Mouse (Mus musculus): Measurements from ENCODE around the gene Magi2. TPM values are rescaled to one million over a fixed set of nuclear protein-coding genes. Genes with fewer than 3 reads are reported as not detected.

Magi2 gene
- polyA plus RNA-seq, 1 experiment from 2014 or later = 3.0 TPM

- H3K9me3 ChIP-seq (replicated peaks; ENCODE audit: control insufficient read depth, low read length) = no peaks in the 10 kb centered on the region
- 48% methylated on average over 3 of the region's 3 CpGs for WGBS
- H3K27ac ChIP-seq (replicated peaks; ENCODE audit: low read depth, low read length) = no peak overlapping the region
- no peak overlapping the region for H3K4me3 ChIP-seq (ENCODE audit: low read depth, low read length)
- peak; percentile 74 for DNase-seq (ENCODE audit: low spot score)
- no peak overlapping the region for H3K9ac ChIP-seq (replicated peaks; ENCODE audit: low read length)
- H3K27me3 ChIP-seq (ENCODE audit: control insufficient read depth, insufficient read depth, low read length) = no peaks in the 10 kb centered on the region
- H3K4me1 ChIP-seq (ENCODE audit: control insufficient read depth, insufficient read depth, low read length) = no peaks in the 10 kb centered on the region
- no peaks in the 10 kb centered on the region for H3K36me3 ChIP-seq (replicated peaks; ENCODE audit: control insufficient read depth, insufficient read depth, low read depth, low read length)
- no peak overlapping the region for H3K4me2 ChIP-seq (ENCODE audit: low read depth, low read length)
- no peak for ATAC-seq (replicated peaks; ENCODE audit: insufficient number of reproducible peaks, low FRiP score, low TSS enrichment, low read depth)
Observed at GRCm38 (mm10) chr5:20153359-20154125, 926.7 kb downstream of the Magi2 start.

- H3K36me3 ChIP-seq (replicated peaks; ENCODE audit: control insufficient read depth, insufficient read depth, low read depth, low read length) = no peaks in the 10 kb centered on the region
- H3K9me3 ChIP-seq (replicated peaks; ENCODE audit: control insufficient read depth, low read length) = no peaks in the 10 kb centered on the region
- no peak overlapping the region for H3K27ac ChIP-seq (replicated peaks; ENCODE audit: low read depth, low read length)
- no peak overlapping the region for H3K4me3 ChIP-seq (ENCODE audit: low read depth, low read length)
- H3K27me3 ChIP-seq (ENCODE audit: control insufficient read depth, insufficient read depth, low read length) = no peaks in the 10 kb centered on the region
- no peak for DNase-seq (ENCODE audit: low spot score)
- no peak for ATAC-seq (replicated peaks; ENCODE audit: insufficient number of reproducible peaks, low FRiP score, low TSS enrichment, low read depth)
- H3K4me1 ChIP-seq (ENCODE audit: control insufficient read depth, insufficient read depth, low read length) = no peaks in the 10 kb centered on the region
- WGBS = 34% methylated on average over 5 of the region's 5 CpGs
- no peak overlapping the region for H3K9ac ChIP-seq (replicated peaks; ENCODE audit: low read length)
- no peak overlapping the region for H3K4me2 ChIP-seq (ENCODE audit: low read depth, low read length)
Observed at GRCm38 (mm10) chr5:20196765-20197164, 969.9 kb downstream of the Magi2 start.

DNA sequence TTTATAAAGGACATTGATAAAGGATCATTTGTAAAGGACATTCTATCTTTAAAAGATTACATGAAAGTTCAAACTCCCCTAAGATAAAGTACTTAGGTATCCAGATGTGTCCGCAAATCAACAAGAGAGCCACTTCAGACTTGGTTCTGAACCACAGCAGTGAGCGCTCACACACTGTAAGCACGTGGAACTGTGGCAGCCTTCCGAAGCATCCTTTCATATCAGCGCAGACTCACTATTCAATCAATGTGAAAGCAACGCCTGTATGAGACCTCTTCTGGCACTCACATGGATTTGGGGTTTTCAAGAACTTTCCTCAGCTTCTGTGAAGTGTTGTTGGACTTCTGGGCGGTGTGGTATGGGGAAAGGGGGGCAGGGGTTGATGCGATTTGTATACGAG lies 970.6 kb downstream of the Magi2 start:
- H3K36me3 ChIP-seq (replicated peaks; ENCODE audit: control insufficient read depth, insufficient read depth, low read depth, low read length) = no peaks in the 10 kb centered on the region
- H3K9ac ChIP-seq (replicated peaks; ENCODE audit: low read length) = no peak overlapping the region
- H3K4me2 ChIP-seq (ENCODE audit: low read depth, low read length) = no peak overlapping the region
- no peak for DNase-seq (ENCODE audit: low spot score)
- no peaks in the 10 kb centered on the region for H3K4me1 ChIP-seq (ENCODE audit: control insufficient read depth, insufficient read depth, low read length)
- H3K4me3 ChIP-seq (ENCODE audit: low read depth, low read length) = no peak overlapping the region
- 83% methylated on average over 9 of the region's 9 CpGs for WGBS
- H3K27ac ChIP-seq (replicated peaks; ENCODE audit: low read depth, low read length) = no peak overlapping the region
- no peak for ATAC-seq (replicated peaks; ENCODE audit: insufficient number of reproducible peaks, low FRiP score, low TSS enrichment, low read depth)
- H3K27me3 ChIP-seq (ENCODE audit: control insufficient read depth, insufficient read depth, low read length) = no peaks in the 10 kb centered on the region
- no peaks in the 10 kb centered on the region for H3K9me3 ChIP-seq (replicated peaks; ENCODE audit: control insufficient read depth, low read length)

DNA sequence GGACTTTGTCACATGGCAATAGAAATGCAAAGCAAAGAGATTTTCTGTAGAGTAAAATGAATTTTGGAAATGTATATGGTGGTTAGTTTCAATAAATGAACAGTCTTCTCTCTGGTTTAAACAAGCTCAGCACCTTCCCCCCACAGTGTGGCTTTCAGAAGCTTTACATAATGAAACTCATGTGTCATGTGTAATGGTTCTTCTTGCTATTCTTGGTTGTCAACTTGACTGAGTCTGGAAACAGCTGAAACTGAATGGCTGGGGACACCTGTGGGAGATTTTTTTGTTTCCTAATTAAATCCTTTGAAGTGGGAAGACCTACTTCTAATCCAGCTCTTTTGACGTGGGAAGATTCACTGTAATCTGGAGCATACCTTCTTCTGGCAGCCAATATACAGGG lies 974.5 kb downstream of the Magi2 start:
- WGBS = 81% methylated on average over 1 of the region's 1 CpGs

DNA sequence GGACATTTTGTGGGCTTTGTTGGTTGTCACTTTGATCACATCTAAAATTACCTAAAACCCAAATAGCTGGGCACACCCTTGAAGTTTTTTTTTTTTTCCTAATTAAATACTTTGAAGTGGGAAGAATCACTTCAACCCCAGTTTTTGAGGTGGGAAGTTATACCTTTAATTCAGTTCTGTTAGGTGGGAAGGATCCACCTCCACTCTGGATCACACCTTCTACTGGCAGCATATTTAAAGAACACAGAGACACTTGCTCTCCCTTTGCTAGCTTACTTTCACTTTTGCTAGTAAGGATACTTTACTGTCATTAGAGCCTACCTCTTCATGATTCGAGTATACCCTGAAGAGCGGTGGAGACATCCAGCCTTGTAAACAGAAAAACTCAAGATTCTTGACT lies 981.3 kb downstream of the Magi2 start:
- Histone ChIP-seq H3K27ac (replicated peaks; ENCODE audit: low read depth, low read length) (no peak overlapping the region), H3K4me3 (ENCODE audit: low read depth, low read length) (no peak overlapping the region), H3K36me3 (replicated peaks; ENCODE audit: control insufficient read depth, insufficient read depth, low read depth, low read length) (no peaks in the 10 kb centered on the region), H3K9me3 (replicated peaks; ENCODE audit: control insufficient read depth, low read length) (no peaks in the 10 kb centered on the region), H3K4me2 (ENCODE audit: low read depth, low read length) (no peak overlapping the region), H3K9ac (replicated peaks; ENCODE audit: low read length) (no peak overlapping the region), H3K27me3 (ENCODE audit: control insufficient read depth, insufficient read depth, low read length) (no peaks in the 10 kb centered on the region), H3K4me1 (ENCODE audit: control insufficient read depth, insufficient read depth, low read length) (no peaks in the 10 kb centered on the region)
- 91% methylated on average over 2 of the region's 2 CpGs for WGBS
- ATAC-seq (replicated peaks; ENCODE audit: insufficient number of reproducible peaks, low FRiP score, low TSS enrichment, low read depth) (no peak), DNase-seq (ENCODE audit: low spot score) (no peak)

More for the DNA sequence above, 974.5 kb downstream of the Magi2 start:
- Histone ChIP-seq H3K9ac (replicated peaks; ENCODE audit: low read length) (no peak overlapping the region), H3K4me2 (ENCODE audit: low read depth, low read length) (no peak overlapping the region), H3K27ac (replicated peaks; ENCODE audit: low read depth, low read length) (no peak overlapping the region), H3K4me1 (ENCODE audit: control insufficient read depth, insufficient read depth, low read length) (no peaks in the 10 kb centered on the region), H3K27me3 (ENCODE audit: control insufficient read depth, insufficient read depth, low read length) (no peaks in the 10 kb centered on the region), H3K36me3 (replicated peaks; ENCODE audit: control insufficient read depth, insufficient read depth, low read depth, low read length) (no peaks in the 10 kb centered on the region), H3K9me3 (replicated peaks; ENCODE audit: control insufficient read depth, low read length) (no peaks in the 10 kb centered on the region), H3K4me3 (ENCODE audit: low read depth, low read length) (no peak overlapping the region)
- DNase-seq (ENCODE audit: low spot score) (no peak), ATAC-seq (replicated peaks; ENCODE audit: insufficient number of reproducible peaks, low FRiP score, low TSS enrichment, low read depth) (no peak)

DNA sequence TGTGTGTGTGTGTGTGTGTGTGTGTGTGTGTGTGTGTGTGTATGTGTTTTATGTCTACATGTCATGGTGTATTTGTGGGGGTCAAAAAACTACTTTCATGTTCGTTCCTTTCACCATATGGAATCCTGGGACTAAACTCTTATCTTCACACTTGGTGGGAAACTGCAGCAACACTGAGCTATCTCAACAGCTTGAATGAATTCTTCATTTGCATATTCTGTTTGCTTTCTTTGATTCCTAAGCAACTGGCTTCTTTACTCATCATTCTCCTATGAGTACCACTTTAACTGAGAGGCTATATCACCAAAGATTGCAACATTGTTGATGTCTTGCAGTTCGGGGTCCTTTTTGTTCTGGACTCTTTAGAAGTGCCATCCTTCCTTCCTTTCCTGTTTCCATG lies 986.5 kb downstream of the Magi2 start:
- 83% methylated on average over 2 of the region's 2 CpGs for WGBS
- no peak for ATAC-seq (replicated peaks; ENCODE audit: insufficient number of reproducible peaks, low FRiP score, low TSS enrichment, low read depth)

DNA sequence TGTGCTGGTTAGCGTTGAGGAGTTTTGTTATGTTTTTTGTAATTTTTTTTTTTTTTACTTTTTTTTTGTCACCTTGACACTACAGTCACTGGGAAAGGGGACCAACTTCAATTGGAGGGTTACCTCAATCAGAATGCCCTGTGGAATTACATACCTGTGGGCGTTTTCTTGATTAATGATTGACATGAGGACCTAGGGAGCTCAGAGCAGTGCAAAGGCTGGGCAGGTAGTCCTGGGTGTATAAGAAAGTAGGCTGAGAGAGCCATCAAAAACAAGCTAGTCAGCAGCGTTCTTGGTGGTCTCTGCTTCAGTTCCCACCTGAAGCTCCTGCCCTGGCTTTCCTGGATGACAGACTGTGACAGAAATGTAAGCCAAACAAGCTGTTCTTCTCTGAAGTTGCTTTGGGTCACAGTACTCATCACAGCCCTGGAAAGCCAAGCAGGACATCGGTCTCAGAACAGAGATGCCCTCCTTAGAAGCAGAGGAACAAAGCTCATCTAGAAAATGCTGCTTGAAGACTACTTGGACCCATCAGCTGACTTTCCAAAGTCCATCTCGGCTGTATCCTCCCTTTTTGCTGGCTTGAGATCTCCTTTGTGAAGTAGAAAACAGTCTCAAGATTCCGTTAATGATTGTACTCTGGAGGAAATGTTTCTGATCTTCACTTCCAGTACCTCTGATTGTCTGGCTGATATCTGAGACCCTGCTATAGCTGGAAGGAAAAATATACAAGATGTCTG lies 999.8 kb downstream of the Magi2 start:
- no peaks in the 10 kb centered on the region for H3K36me3 ChIP-seq (replicated peaks; ENCODE audit: control insufficient read depth, insufficient read depth, low read depth, low read length)
- H3K4me3 ChIP-seq (ENCODE audit: low read depth, low read length) = no peak overlapping the region
- ATAC-seq (replicated peaks; ENCODE audit: insufficient number of reproducible peaks, low FRiP score, low TSS enrichment, low read depth) (no peak), DNase-seq (ENCODE audit: low spot score) (no peak)
- H3K9ac ChIP-seq (replicated peaks; ENCODE audit: low read length) = no peak overlapping the region
- no peak overlapping the region for H3K27ac ChIP-seq (replicated peaks; ENCODE audit: low read depth, low read length)
- no peaks in the 10 kb centered on the region for H3K9me3 ChIP-seq (replicated peaks; ENCODE audit: control insufficient read depth, low read length)
- H3K4me2 ChIP-seq (ENCODE audit: low read depth, low read length) = no peak overlapping the region
- 75% methylated on average over 6 of the region's 6 CpGs for WGBS
- H3K27me3 ChIP-seq (ENCODE audit: control insufficient read depth, insufficient read depth, low read length) = no peaks in the 10 kb centered on the region
- no peaks in the 10 kb centered on the region for H3K4me1 ChIP-seq (ENCODE audit: control insufficient read depth, insufficient read depth, low read length)

More for the DNA sequence above, 986.5 kb downstream of the Magi2 start:
- Histone ChIP-seq H3K9ac (replicated peaks; ENCODE audit: low read length) (no peak overlapping the region), H3K4me2 (ENCODE audit: low read depth, low read length) (no peak overlapping the region), H3K27me3 (ENCODE audit: control insufficient read depth, insufficient read depth, low read length) (no peaks in the 10 kb centered on the region), H3K4me3 (ENCODE audit: low read depth, low read length) (no peak overlapping the region), H3K27ac (replicated peaks; ENCODE audit: low read depth, low read length) (no peak overlapping the region), H3K9me3 (replicated peaks; ENCODE audit: control insufficient read depth, low read length) (no peaks in the 10 kb centered on the region), H3K4me1 (ENCODE audit: control insufficient read depth, insufficient read depth, low read length) (no peaks in the 10 kb centered on the region), H3K36me3 (replicated peaks; ENCODE audit: control insufficient read depth, insufficient read depth, low read depth, low read length) (no peaks in the 10 kb centered on the region)
- DNase-seq (ENCODE audit: low spot score) = no peak
